Mouse (Mus musculus) Patski (cell line): ENCODE measurements at regions not wholly inside any gene's neighbourhood (a gene's known extent, or its start where the extent isn't known, plus 50 kb on each side); places are given as distances from the start of the nearest gene placed in this dataset.
A peak's percentile ranks its signal among the peaks of the same experiment; 100 is the strongest.

Experiments used
- ATAC-seq: fragments of 100-300 bp; one replicate; pipeline ENCODE4 v1.8.0; 2021
- CTCF ChIA-PET: fragments of 350-600 bp; sonication (Branson Sonifier 250); formaldehyde crosslinking; loops from one replicate; lab custom pipeline; 2022; ENCODE audit warnings: inconsistent platforms; lab: Charles Lee
- POLR2A ChIA-PET: fragments of 350-600 bp; sonication (Branson Sonifier 250); formaldehyde crosslinking; loops from one replicate; lab custom pipeline; 2022; ENCODE audit warnings: antibody characterized with exemption, inconsistent platforms; lab: Charles Lee
- DNase-seq: peaks from one replicate; pipeline ENCODE4 v3.0.0-alpha.2; 2011; ENCODE audit warnings: low read depth, low spot score
- H3K27me3 ChIP-seq: fragments of 371-371 bp; one replicate; pipeline ENCODE4 v1.5.1; 2021
- CTCF ChIP-seq: fragments of 100-300 bp; IDR thresholded peaks from one replicate; pipeline ENCODE4 v1.5.1; 2021
- in situ Hi-C: fragments of 300-500 bp; cut with MboI; formaldehyde crosslinking; loops from 3 replicates; pipeline ENCODE4 v1.11.1; 2018; ENCODE audit warnings: low pct_unique_long_range_greater_than_20kb, mixed read lengths

DNA sequence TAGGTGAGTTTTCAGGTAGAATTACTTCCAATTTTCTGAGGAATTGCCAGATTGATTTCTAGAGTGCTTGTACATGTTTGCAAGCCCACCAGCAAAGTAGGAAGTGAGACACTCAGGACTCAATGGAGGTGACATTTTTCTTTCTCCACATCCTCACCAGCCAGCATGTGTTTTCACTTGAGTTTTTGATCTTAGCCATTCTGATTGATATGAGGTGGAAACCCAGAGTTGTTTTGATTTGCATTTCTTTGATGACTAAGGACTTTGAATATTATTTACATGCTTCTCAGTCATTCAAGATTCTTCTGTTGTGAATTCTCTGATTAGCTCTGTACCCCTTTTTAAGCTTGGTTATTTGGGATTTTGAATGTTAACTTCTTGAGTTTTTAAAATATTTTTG lies 2650.2 kb downstream of the Gm37988 start:
- in situ Hi-C loops, result no loop called here
- no peak for TF ChIP-seq CTCF
- ChIA-PET CTCF (no interaction called here), POLR2A (no interaction called here)
- DNase-seq, result no peak
- ATAC-seq, result no peak
- H3K27me3 ChIP-seq, result no peaks in the 10 kb centered on the region

DNA sequence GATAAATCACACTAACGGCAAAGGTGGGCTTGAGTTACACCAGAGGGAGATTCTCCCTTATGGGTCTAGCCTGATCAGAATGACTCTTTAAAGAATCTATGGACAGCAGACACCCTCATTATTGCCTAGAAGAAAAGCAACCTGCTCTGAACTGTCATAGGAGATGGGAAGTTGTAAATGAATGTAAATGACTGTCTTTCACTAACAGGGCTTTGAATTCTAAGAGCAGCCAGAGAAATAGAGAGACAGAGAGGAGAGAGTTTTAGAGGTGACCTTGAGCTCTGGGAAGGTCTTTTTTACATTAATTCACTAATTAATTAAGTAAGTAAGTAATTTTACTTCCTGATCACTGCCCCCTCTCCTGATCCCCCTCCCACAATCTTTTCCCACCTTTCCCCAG lies 2686.4 kb downstream of the Gm37988 start:
- POLR2A ChIA-PET, result no interaction called here
- no peak for TF ChIP-seq CTCF
- H3K27me3 ChIP-seq, result no peaks in the 10 kb centered on the region
- ATAC-seq (no peak), DNase-seq (no peak)
- CTCF ChIA-PET, result no interaction called here
- in situ Hi-C loops, result no loop called here

DNA sequence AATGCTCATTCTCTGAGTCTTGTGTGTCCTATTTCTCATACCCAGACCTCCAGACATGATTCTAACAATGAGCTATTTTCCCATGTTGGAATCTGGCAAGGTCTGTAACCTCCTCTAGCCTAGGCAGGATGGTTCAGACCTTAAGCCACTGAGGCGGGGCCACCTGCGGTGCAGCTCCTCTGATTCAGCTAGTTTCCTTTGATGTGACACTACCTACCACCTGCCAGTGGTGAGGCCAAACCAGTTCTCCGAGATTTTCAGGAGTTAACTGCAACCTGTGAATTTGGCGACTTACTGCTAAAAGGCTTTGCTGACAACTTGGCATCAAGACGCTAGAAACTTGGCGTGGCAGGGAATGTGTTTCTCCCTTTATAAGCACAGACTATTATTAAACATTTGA lies 2691.3 kb downstream of the Gm37988 start:
- CTCF ChIA-PET, result no interaction called here
- POLR2A ChIA-PET, result no interaction called here
- ATAC-seq (no peak), DNase-seq (no peak)
- TF ChIP-seq CTCF, result no peak
- H3K27me3 ChIP-seq, result no peaks in the 10 kb centered on the region
- in situ Hi-C loops, result no loop called here

DNA sequence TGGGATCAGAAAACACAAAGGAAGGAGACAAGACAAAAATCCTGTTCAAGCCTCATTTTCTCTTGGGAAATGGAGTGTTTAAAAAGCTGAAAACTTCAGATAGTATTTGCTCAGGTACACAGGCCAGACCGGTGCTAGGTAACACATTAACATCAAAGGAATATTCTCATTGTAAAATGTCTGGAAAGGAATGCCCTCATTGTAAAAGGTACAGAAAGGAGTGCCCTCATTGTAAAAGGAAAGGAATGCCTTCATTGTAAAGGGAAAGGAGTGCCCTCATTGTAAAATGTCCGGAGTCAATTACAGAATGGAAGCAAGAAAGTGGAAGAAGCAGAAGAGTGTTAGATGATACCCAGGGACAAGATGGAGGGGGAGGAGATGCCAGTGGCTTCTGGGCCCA lies 2694.7 kb downstream of the Gm37988 start:
- no peaks in the 10 kb centered on the region for H3K27me3 ChIP-seq
- TF ChIP-seq CTCF, result no peak
- DNase-seq (no peak), ATAC-seq (no peak)
- CTCF ChIA-PET, result no interaction called here
- in situ Hi-C loops, result no loop called here
- POLR2A ChIA-PET, result no interaction called here

DNA sequence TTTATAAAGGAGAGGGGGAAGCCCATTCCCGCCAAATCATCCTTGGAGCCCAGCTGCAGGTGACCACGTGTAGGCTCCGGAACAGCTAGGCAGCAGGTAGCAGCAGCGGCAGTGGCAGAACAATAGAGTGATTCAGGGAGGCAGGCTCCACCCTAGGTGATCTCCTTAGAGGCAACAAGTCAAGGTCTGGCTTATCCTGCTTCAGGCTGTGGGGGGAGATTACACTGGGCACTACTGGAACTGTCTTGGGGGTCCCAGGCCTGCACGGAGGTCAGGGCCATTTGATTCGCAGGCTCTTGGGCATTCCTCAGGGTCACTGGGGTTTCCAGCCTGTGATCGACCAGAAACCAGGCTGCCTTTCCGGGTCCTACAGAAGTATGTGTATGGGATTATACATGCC lies 2711.1 kb downstream of the Gm37988 start:
- H3K27me3 ChIP-seq, result peaks cover 4% of the 10 kb centered on the region
- POLR2A ChIA-PET, result no interaction called here
- CTCF ChIA-PET, result no interaction called here
- in situ Hi-C loops, result no loop called here
- DNase-seq (no peak), ATAC-seq (no peak)
- no peak for TF ChIP-seq CTCF

DNA sequence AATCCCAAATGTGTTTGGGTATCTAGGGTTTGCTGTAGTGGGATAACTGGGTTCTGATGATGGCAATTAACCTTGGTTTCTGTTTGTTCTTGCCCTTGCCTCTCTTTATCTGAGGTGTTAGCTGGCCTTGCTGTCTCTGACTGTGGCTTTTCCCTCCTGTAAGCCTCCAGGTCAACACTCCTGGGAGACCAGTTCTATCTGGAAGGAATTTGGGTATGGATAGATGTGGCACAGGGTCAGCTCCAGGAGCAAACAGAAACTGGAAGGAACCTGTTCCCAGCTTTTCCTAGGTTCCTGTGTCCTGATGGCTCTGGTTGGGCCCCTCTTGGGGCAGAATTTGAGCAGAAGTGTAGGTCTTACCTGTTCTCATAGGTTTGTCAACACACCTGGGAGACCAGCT lies 2725.8 kb downstream of the Gm37988 start:
- in situ Hi-C loops, result no loop called here
- no peak for DNase-seq
- TF ChIP-seq CTCF, result no peak
- H3K27me3 ChIP-seq, result no peaks in the 10 kb centered on the region
- ChIA-PET CTCF (no interaction called here), POLR2A (no interaction called here)
- no peak for ATAC-seq

DNA sequence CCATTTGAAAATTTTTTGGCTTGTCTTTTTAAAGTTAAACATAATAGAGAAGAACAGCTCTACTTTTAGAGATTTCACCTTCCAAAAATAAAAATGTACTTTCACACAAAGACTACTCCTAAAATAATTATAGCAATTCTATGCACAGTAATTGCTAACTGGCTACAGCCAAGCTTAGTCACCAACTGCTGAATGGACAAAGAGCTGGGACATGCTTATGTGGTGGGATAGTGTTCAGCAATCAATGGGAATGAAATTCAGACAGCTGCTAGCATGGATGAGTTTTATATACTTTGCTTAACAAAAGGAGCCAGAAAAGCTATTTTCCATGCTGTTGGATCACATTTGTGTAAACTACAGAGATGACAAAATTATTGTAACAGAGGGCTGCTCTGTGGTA lies 2727.5 kb downstream of the Gm37988 start:
- in situ Hi-C loops, result no loop called here
- no peaks in the 10 kb centered on the region for H3K27me3 ChIP-seq
- TF ChIP-seq CTCF, result no peak
- ATAC-seq, result no peak
- ChIA-PET POLR2A (interaction anchor here (0.6 kb wide), 1 partner anchor 1274 kb away, joined by 6 read pairs; no protein-coding TSS in a partner anchor), CTCF (no interaction called here)
- DNase-seq, result no peak

DNA sequence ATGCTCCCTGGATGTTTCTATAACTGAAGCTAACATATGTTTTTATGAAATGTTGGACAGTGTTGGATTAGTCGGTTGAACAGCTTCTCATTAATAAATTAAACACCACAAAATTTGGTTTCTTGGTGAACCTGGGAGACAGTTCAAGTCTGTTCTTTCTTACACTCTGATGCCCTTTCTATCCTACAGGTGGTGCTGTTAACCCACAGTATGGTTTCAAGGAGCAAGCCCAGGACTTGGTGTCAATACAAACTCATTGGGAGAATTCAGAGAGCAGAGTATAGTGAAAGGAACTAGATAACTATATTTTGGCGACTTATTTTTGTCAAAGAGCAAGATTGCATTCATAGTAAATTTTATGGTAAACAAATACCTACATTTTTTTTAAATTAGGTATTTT lies 2735.8 kb downstream of the Gm37988 start:
- ATAC-seq, result no peak
- H3K27me3 ChIP-seq, result no peaks in the 10 kb centered on the region
- no peak for DNase-seq
- POLR2A ChIA-PET, result no interaction called here
- peak; percentile 13 for TF ChIP-seq CTCF
- CTCF ChIA-PET, result no interaction called here
- in situ Hi-C loops, result no loop called here

DNA sequence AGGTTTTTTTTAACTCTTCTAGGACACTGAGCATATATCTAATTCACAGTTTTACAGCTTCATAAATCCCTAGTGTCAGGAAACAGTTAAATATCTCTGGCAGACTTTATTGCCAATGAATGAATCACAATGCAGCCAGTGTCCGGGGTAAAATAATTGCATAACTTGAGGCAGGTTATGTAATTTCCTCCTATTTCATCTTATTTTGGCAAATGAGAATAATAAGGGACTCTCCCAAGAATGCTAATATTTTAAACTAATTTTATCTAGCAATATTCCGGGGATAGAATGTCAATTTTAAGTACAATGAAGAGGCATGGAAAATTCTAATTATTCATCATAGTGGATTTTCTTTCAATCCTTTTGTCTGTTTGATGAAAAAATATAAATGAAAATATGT lies 2740.6 kb downstream of the Gm37988 start:
- H3K27me3 ChIP-seq, result no peaks in the 10 kb centered on the region
- TF ChIP-seq CTCF, result no peak
- in situ Hi-C loops, result no loop called here
- ChIA-PET POLR2A (no interaction called here), CTCF (no interaction called here)
- ATAC-seq, result no peak
- DNase-seq, result no peak

DNA sequence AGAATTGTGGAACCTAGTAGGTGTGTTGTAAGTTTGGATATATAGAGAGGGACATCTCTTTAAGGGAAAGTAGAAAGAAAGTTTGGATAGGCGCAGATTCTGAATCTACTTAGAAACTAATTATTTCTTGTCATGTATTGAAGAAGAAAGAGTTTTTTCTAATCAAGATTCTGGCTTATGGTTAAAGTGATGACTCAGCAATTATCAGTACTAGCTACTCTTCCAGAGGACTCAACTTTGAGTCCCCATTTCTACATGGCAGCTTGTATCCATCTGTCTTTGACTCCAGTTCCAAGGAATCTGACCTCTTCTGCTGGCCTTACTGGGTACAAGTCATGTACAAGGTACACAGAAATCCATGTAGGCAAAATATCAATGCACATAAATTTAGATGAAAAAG lies 2767.1 kb downstream of the Gm37988 start:
- ChIA-PET POLR2A (no interaction called here), CTCF (no interaction called here)
- in situ Hi-C loops, result no loop called here
- DNase-seq, result no peak
- TF ChIP-seq CTCF, result no peak
- no peaks in the 10 kb centered on the region for H3K27me3 ChIP-seq
- ATAC-seq, result no peak

DNA sequence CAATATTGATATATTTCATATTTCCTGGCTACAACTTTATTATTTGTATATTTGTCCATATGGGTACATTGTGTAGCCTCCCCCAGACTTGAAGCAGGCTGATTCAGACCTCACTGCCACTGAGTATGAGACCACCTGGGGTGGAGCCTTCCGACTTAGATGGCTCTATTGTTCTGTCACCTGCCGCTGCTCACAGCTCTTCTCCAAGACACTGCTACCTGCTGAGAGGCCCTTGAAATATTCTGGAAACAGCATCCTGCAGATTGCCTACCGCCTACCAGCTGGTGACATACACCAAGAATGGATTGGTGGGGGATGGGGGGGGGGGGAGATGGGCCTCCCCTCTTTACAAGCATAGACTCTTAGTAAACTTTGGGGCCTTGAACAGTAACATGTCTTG lies 2778.7 kb downstream of the Gm37988 start:
- ATAC-seq, result no peak
- TF ChIP-seq CTCF, result no peak
- CTCF ChIA-PET, result no interaction called here
- no peak for DNase-seq
- POLR2A ChIA-PET, result no interaction called here
- in situ Hi-C loops, result no loop called here
- no peaks in the 10 kb centered on the region for H3K27me3 ChIP-seq

DNA sequence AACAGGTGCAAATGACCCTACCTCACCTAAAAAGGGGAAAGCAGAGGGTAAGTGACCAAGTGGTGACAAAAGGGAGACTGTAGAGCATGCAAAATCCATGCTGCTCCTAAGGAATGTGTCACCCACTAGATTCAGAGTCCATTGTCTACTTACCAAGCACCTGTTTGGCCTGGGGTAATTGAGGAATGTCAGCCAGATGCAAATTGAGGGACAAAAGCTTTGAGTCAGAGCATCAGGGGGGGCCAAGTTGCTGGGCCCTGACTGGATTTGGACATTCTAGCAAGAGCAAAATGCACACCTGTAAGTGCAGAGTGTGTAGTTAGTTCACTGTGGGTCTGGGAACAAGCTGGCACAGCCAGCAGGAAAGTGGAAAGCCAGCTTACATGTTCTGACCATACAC lies 2783.6 kb downstream of the Gm37988 start:
- no peak for DNase-seq
- no peak for ATAC-seq
- no peak for TF ChIP-seq CTCF
- ChIA-PET POLR2A (no interaction called here), CTCF (no interaction called here)
- no peaks in the 10 kb centered on the region for H3K27me3 ChIP-seq
- in situ Hi-C loops, result no loop called here
